Mouse (Mus musculus) gastrocnemius, postnatal 36 days (tissue): ENCODE measurements at regions not wholly inside any gene's neighbourhood (a gene's known extent, or its start where the extent isn't known, plus 50 kb on each side); places are given as distances from the start of the nearest gene placed in this dataset.

ENCODE experiments used
- DNase-seq, 2 experiments: peaks; one replicate each; pipeline ENCODE4 v3.0.0; 2022
- intact Hi-C: fragments of 180-260 bp; cut with DNase I; formaldehyde crosslinking; loops from one replicate; pipeline ENCODE4 v1.15.1; 2025

DNA sequence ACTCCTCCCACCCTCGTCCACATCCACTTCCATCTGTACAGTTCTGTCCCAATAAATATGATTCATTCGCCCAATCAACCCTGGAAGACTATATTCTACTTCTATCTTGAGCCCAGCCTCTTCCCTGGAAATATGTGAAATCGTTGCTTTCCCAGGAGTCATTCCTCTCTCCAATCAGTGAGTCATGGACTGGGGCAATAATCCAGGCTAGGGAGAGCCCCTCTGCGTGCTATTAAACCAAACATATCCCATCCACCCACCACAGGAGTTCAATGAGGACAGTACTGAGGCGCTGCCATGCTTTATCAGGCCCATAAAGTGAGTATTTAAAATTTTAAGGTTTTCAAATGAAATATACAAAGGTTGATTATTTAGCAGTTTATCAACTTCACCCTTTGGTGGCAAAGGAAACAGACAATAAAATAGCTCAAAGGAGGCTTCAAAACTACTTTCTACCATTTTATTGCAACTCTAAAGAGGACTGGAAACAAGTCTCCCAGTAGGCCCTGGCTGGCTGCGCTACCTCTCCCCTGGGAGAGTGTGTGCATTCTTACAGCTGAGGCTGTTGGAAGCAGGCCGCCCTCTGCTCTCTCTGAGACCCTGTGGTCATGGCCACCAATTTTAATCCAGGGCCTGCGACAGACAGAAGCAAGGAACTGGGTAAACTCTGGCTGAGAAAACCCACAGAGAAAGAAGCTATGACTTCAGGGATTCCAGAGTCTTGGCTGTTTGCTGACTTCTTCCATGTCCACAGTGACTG lies 471.9 kb downstream of the Lmo4 start:
- intact Hi-C loops = no loop called here
- no peak for DNase-seq

GRCm38 (mm10) chr3:143729473-143730076 lies 475.4 kb downstream of the Lmo4 start:
- intact Hi-C loops = no loop called here
- no peak for DNase-seq

- DNase-seq = no peak
Observed at GRCm38 (mm10) chr3:143722571-143722970, 482.4 kb downstream of the Lmo4 start.

GRCm38 (mm10) chr3:143722082-143722481 lies 482.9 kb downstream of the Lmo4 start:
- no peak for DNase-seq
- intact Hi-C loops = no loop called here

More at GRCm38 (mm10) chr3:143722571-143722970, 482.4 kb downstream of the Lmo4 start:
- intact Hi-C loops = no loop called here

DNA sequence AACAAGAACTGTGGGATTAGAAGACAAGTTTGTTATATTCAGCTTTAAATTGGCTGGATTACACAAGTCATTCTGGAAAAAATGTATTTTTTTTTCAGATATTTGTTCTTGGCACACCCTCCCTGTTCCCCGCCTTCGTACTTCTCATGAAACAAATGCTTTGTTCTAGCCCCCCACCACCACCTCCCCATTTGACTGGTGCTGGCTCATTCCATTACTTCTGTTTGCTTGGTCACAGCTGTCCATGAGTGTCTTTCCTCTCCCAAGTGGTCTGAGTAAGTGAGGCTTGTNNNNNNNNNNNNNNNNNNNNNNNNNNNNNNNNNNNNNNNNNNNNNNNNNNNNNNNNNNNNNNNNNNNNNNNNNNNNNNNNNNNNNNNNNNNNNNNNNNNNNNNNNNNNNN lies 491.8 kb downstream of the Lmo4 start:
- intact Hi-C loops = no loop called here
- peak in 1 of 2 experiments; percentile 5 for DNase-seq

DNA sequence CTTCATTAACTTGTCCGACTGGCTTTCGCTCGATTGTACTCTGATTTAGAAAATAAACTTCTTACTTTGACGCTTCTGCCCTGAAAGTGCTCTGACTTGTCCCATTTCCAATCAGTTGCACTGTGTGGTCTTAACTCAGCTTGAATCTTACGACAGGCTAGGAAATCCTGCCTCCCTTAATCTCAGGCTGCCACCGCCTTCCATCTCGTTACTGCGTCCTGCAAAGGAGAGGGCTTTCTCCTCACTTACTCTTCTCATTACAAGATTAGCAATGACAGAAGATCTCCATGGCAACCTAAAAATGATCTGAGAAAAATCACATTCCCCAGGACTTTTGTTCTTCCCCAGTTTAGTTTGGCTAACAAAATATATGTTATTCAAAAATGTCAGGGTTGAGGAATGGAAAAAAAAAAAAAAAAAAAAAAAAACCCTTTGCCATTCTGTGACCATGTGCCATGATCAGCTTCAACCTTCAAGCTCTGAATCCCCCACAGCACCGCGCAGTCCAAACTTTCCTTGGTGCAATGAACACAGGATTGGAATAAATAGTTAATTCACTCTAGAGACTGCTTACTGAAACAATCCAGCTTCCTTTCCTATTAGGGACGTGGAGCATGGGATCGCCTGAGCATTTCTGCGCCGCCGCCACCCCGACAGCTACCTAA lies 494.1 kb downstream of the Lmo4 start:
- intact Hi-C loops = no loop called here
- no peak for DNase-seq

GRCm38 (mm10) chr3:143706679-143707078 lies 498.3 kb downstream of the Lmo4 start:
- DNase-seq = no peak

DNA sequence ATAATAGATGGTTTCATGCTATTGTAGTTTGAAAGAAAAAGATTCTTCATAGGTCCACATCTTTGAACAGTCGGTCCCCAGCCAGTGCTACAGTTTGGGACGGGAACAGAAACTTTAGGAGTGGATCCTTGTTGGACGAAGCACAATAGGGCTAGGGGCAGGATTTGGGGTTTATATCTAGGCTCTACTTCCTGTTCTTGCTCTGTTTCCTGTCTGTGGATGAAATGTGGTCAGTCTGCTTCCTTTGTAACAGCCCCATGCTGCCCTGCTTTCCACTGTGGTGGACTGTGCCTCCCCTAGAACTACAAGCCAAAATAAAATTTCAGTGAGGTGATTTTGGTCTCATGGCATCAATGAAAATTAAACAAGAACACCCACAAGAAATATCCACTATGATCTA lies 510.2 kb downstream of the Lmo4 start:
- intact Hi-C loops = no loop called here
- DNase-seq = no peak

More at GRCm38 (mm10) chr3:143706679-143707078, 498.3 kb downstream of the Lmo4 start:
- intact Hi-C loops = no loop called here

DNA sequence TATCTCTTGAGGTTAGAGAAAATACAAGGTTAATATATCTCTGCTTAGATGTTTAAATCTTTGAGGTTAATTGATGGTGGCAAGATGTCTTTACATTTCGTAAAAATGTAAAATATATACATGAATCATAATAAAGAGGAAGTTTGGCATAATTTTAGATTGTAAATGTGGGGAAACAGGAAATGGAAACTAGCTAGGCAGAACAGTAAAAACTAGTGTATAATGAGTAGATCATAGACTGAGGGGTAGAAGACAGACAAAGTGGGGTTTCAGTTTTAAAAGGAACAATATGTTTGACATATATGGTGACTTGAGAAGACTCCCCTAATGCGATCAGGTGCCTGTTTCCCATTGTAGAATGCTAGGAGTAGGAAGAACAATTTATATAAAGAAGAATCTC lies 519.3 kb downstream of the Lmo4 start:
- intact Hi-C loops = no loop called here
- no peak for DNase-seq

DNA sequence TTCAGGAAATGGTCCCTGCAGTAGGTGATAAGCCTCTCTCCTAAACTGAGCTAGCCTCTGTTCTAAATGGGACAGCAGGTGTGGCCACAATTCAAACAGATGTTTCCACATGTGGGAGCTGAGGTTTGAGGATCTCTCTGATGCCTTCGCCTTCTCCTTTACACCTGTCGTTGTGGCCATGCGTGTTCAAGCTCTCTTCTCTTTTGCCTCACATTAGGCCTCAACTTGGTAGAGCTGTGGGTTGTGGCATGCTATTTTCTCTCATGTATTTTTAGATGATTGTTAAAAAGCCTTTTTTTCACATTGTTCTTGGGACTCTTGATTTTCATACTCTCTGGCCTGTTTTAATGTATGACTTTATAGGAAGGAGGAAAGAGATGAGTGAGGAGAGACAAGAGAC lies 526.8 kb downstream of the Lmo4 start:
- intact Hi-C loops = no loop called here
- no peak for DNase-seq

DNA sequence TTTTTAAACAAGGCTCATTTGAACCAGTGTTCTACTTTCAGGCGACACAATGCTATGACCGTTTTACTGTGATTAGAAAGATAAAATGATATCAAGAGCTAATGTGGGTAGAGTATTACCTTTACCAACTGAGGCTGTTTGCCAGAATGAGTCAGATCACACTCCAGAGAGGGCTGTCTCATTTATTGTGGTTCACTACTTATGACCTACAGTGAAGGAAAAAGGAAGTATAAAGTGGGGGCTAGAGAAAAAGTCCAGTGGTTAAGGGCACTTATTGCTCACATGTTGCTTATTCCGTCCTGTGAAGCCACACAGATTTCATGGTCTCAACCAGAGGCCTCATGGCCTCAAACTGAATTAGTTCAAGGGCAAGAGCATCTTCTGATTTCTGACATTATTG lies 530.2 kb downstream of the Lmo4 start:
- intact Hi-C loops = no loop called here
- DNase-seq = no peak

- intact Hi-C loops = no loop called here
Observed at GRCm38 (mm10) chr3:143674446-143674845, 530.6 kb downstream of the Lmo4 start.

GRCm38 (mm10) chr3:143662041-143662685 lies 542.9 kb downstream of the Lmo4 start:
- intact Hi-C loops = no loop called here
- no peak for DNase-seq

More at GRCm38 (mm10) chr3:143674446-143674845, 530.6 kb downstream of the Lmo4 start:
- no peak for DNase-seq

DNA sequence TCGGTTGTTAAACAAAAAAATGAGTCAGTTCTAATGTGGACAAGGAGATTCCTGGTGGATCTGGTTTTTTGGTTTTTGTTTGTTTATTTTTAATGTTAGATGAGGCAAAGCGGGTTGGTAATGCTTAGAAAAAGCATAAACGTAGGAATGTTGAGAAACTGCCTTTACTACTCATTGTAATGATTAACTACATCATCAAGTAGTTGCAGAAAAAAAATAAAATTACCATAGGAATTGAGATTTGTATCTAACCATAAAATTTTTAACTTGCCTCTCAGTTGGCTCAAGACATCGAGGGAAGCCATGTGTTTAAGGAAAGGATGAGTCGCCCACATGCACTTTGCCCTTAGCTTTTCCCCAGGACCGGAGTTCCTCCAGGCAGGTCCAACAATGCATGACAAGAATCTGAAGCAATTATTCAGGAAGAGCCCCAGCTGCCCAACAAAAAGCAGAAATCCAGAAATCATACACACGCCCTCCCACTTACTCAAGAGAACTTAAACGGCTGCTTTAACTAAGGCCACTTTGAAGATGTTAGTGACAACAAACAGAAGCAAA lies 545.5 kb downstream of the Lmo4 start:
- DNase-seq = no peak
- intact Hi-C loops = no loop called here

- DNase-seq = no peak
- intact Hi-C loops = no loop called here
Observed at GRCm38 (mm10) chr3:143647237-143647636, 557.8 kb downstream of the Lmo4 start.

DNA sequence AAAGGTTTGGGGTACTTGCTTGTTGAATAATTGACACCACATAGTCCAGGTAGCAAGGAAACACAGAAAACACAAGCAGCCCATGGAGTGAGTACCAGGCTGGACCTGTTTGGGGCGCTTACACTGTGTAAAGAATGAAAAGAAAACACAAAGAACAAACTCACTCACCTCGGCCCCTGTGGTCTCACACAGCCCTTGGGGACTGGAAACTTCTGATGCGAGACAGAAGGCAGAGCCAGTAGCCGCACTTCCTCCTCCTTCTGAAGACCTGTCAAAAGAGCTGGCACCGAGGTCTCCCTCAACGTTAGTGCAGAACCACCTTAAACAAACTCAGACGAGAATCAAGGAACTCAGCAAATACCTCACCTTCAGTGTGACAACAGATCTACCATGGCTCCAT lies 558.2 kb downstream of the Lmo4 start:
- intact Hi-C loops = no loop called here
- no peak for DNase-seq

DNA sequence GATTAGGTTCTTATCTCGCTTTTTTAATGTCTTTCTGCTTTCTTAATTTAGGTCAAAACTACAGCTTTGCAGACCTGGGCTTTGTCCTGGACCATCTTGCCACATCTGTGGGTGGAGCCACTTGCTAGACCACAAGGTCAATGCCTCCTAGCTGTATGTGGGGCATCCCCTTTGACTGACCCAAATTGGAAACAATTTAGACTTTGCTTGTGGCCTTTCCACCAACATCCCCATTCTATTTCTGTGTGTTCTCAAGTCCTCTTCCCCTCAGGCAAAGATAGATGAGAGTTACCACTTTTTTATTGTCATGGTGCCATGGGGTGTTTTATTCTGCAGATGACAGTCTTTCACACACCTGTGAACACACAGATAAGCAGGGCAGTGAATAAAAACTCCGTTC lies 572.0 kb downstream of the Lmo4 start:
- intact Hi-C loops = no loop called here
- DNase-seq = no peak

- intact Hi-C loops = no loop called here
- DNase-seq = peak; percentile 17 to 18
Observed at GRCm38 (mm10) chr3:143631183-143631582, 573.8 kb downstream of the Lmo4 start.

- intact Hi-C loops = no loop called here
- no peak for DNase-seq
Observed at GRCm38 (mm10) chr3:143624906-143625305, 580.1 kb downstream of the Lmo4 start.

DNA sequence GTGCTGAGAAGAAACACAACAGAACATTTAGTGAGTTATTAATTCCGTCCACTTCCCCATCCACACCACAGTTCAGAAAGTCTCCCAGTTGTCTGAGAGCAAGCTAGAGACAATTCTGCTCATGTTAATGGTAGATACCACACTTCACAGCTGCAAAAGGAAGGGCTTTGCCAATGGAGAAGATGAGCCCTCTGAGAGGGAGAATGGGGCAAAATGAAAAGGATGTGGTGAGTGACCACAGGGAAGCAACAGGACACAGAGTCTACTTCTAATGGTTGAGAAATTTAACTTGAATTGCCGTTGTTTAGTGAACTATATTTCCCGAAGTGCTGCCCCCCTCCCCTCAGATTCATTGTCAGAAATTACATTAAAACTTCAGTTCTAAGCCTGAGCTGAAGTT lies 582.7 kb downstream of the Lmo4 start:
- no peak for DNase-seq
- intact Hi-C loops = no loop called here

- no peak for DNase-seq
- intact Hi-C loops = no loop called here
Observed at GRCm38 (mm10) chr3:143619125-143619524, 585.9 kb downstream of the Lmo4 start.
